Mouse (Mus musculus) limb, embryonic 14.5 days (tissue): ENCODE measurements around the gene Atox1. TPM values are rescaled to one million over a fixed set of nuclear protein-coding genes. Genes with fewer than 3 reads are reported as not detected.
A peak's percentile ranks its signal among the peaks of the same experiment; 100 is the strongest.

ENCODE experiments used
- ATAC-seq: fragments of 200-750 bp; cut with Nextera tagmentation; 2 replicates; pipeline ENCODE4 v1.8.0; 2017; ENCODE audit warnings: low read depth, moderate number of reproducible peaks, moderate TSS enrichment; ENCODE audit not compliant: low FRiP score
- DNase-seq: peaks from one replicate; pipeline ENCODE4 v3.0.0-alpha.2; 2015; ENCODE audit warnings: low spot score
- H3K27ac ChIP-seq: fragments of 300-500 bp; sonication (generic); replicated peaks from 2 replicates; pipeline ENCODE4 v1.5.1; 2014; ENCODE audit warnings: low read depth, mild to moderate bottlenecking, low read length, moderate library complexity, mixed read lengths
- H3K27me3 ChIP-seq: fragments of 300-500 bp; sonication (generic); 2 replicates; pipeline ENCODE4 v1.6.1; 2014; ENCODE audit warnings: low read length, mixed read lengths; ENCODE audit not compliant: control insufficient read depth, insufficient read depth
- H3K36me3 ChIP-seq: fragments of 300-500 bp; sonication (generic); 2 replicates; pipeline ENCODE4 v1.6.1; 2014; ENCODE audit warnings: mild to moderate bottlenecking, low read length, moderate library complexity, mixed read lengths; ENCODE audit not compliant: control insufficient read depth, insufficient read depth
- H3K4me1 ChIP-seq: fragments of 300-500 bp; sonication (generic); 2 replicates; pipeline ENCODE4 v1.6.1; 2014; ENCODE audit warnings: antibody characterized with exemption, low read length, mixed read lengths; ENCODE audit not compliant: control insufficient read depth, insufficient read depth
- H3K4me2 ChIP-seq: fragments of 300-500 bp; sonication (generic); replicated peaks from 2 replicates; pipeline ENCODE4 v1.6.1; 2014; ENCODE audit warnings: low read depth, mild to moderate bottlenecking, low read length, moderate library complexity; ENCODE audit not compliant: severe bottlenecking
- H3K4me3 ChIP-seq: fragments of 300-500 bp; sonication (generic); replicated peaks from 2 replicates; pipeline ENCODE4 v1.5.1; 2014; ENCODE audit warnings: low read length
- H3K9ac ChIP-seq: fragments of 300-500 bp; sonication (generic); 2 replicates; pipeline ENCODE4 v1.6.1; 2014; ENCODE audit warnings: mild to moderate bottlenecking, low read depth, low read length, moderate library complexity; ENCODE audit not compliant: severe bottlenecking
- H3K9me3 ChIP-seq: fragments of 300-500 bp; sonication (generic); 2 replicates; pipeline ENCODE4 v1.6.1; 2016; ENCODE audit warnings: low read length; ENCODE audit not compliant: control insufficient read depth
- POLR2A ChIP-seq: fragments of 200-500 bp; IDR thresholded peaks from 2 replicates; pipeline ENCODE4 v1.8.0; 2012; ENCODE audit warnings: inconsistent platforms, mild to moderate bottlenecking, moderate library complexity, borderline replicate concordance; ENCODE audit not compliant: insufficient read depth, insufficient read length; ENCODE audit errors: extremely low read depth
- WGBS: fragments of 180-500 bp; shearing (Covaris S2); extraction: QIAGEN DNeasy Blood & Tissue Kit; methylation state at CpG from one replicate; pipeline ENCODE4 v1.1.7; 2014; 5-methylcytosine and 5-hydroxymethylcytosine counted together
- polyA plus RNA-seq, 2 experiments: library from polyadenylated mRNA; depleted of rRNA in 1 of 2; stranded (reverse) in 1 of 2; unstranded in 1 of 2; fragments of >200 nt; fragmentation: Nextera tagmentation in 1 of 2; extraction: Ambion mirVana in 1 of 2; gene quantifications; 2 replicates each; pipeline versions ENCODE4 v1.2.1 to v1.2.3; 2012 to 2014

The Atox1 gene
- polyA plus RNA-seq (2012; rRNA removed) (236 and 256 TPM in 2 replicates), polyA plus RNA-seq (2014; fragmentation: Nextera tagmentation; extraction: Ambion mirVana) (428 and 474 TPM in 2 replicates)

DNA sequence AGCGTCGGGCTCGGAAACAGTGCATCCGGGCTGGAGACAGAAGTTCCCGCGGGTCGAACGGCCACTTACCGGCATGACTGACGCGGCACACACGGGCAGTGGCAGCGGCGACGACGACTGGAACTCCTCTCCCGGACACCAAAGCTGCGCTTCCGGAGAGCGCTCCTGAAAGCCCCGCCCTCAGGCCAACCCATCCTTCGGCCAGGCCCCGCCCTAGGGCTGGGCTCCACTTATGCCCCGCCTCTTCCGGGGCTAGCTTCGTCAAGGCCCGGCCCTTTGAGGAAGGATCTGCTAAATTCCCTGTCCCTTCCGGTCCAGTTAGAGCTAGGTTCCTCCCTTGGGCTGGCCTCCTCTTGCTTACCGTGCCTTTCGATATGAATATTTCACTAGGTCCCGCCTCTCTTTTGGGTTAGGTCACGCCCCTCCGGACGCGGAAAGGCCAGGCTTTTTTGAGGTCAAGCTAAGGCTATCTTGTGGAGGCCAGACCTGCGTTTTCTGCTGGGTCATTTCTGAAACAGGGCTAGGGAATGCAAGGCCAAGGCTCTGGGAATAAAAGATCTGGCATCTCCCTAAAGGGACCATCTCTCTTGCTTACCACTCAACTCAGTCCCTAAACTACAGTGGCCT is at the start of gene Atox1:
Gene Atox1, minus strand, starts transcription at position 221 of the 627 bp plus-strand sequence.
- under 1% methylated on average over 33 of the region's 36 CpGs for WGBS
- H3K36me3 ChIP-seq: no peaks in the 10 kb centered on the region
- peak within 1 kb of the TSS; percentile 65 for H3K9ac ChIP-seq
- 0 out of 2 replicates have a peak, but pooled peaks have one; percentile 40 for TF ChIP-seq POLR2A
- peak within 1 kb of the TSS; percentile 34 for H3K27ac ChIP-seq
- peaks cover 15% of the 10 kb centered on the region for H3K4me1 ChIP-seq
- DNase-seq: peak; percentile 95
- H3K27me3 ChIP-seq: no peaks in the 10 kb centered on the region
- H3K9me3 ChIP-seq: no peaks in the 10 kb centered on the region
- peak within 1 kb of the TSS; percentile 94 for H3K4me2 ChIP-seq
- peak within 1 kb of the TSS; percentile 82 for H3K4me3 ChIP-seq
- peak; percentile 97 for ATAC-seq

DNA sequence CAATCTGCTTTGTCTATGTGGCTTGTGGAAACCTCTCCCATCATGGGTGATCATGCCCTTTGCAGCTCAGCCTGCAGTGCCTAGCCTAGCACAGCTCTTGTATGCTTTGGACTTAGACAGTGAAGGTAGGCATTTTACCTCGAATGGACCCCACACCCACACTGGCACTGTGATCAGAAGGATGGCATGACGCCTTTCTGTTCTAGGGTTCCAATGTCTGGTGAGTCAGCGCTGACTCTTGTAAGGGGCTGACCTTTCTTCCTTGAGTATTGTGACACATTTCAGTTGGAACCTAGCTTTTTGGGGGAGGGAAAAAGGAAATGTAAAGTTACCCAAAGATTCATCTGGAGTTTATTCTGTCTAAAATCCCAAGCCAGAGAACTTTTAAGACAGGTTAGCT is 44.4 kb upstream of the Atox1 start:
- no peak overlapping the region for H3K9ac ChIP-seq
- peaks cover 25% of the 10 kb centered on the region for H3K36me3 ChIP-seq
- TF ChIP-seq POLR2A: no peak
- H3K27ac ChIP-seq: no peak overlapping the region
- ATAC-seq: no peak
- 83% methylated on average over 3 of the region's 3 CpGs for WGBS
- H3K4me3 ChIP-seq: no peak overlapping the region
- no peak for DNase-seq
- no peaks in the 10 kb centered on the region for H3K27me3 ChIP-seq
- H3K9me3 ChIP-seq: no peaks in the 10 kb centered on the region
- no peaks in the 10 kb centered on the region for H3K4me1 ChIP-seq
- H3K4me2 ChIP-seq: no peak overlapping the region

DNA sequence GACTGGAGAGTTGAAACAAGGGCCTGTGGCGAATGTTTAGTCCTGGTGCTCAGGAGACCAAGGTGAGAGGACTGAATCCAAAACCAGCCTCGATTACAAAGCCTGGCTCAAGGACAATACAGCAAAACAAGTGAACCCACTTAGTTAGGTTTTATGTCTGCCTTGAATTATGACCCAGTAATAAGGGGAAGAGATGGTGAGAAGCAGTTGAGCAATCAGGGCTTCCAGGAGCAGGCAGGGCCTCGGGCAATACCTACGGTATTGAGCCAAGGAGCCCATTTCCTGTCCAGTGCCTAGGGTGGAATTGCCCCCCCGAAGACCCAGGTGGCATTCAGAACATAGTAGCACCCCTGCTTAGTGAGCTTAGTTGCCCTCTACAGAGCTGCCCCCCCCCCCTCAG is 41.8 kb upstream of the Atox1 start:
- 54% methylated on average over 5 of the region's 5 CpGs for WGBS

DNA sequence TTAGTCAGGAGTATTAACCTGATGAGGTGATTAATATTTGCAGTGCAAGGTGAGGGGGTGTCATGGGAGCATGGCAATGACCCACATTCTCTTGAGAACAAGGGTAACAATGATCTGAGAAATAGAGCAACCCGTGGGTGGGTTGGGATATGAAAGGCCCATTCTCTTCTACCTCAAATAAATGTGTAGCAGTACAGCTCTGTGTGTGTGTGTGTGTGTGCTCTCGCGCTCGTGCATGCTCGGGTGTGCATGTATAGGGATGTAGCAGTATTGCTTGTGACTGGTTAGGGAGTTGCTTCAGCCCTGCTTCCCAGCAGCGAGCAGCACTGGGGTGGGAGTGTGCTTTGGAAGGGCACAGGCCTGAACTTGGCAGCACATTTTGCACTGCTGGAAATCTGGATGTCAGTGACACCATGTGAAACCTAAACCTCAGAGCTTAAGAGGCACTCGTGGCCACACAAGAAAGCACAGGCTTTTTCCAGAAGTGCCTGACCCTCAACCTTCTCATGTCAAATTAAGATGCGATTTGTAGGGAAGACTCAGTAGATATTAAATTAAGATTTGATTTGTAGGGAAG is 41.0 kb upstream of the Atox1 start:
- Histone ChIP-seq H3K9me3 (no peaks in the 10 kb centered on the region), H3K36me3 (peaks cover 53% of the 10 kb centered on the region), H3K4me2 (no peak overlapping the region), H3K4me1 (no peaks in the 10 kb centered on the region), H3K27me3 (no peaks in the 10 kb centered on the region), H3K27ac (no peak overlapping the region), H3K4me3 (no peak overlapping the region), H3K9ac (no peak overlapping the region)
- ATAC-seq (no peak), DNase-seq (no peak)
- no peak for TF ChIP-seq POLR2A
- 77% methylated on average over 8 of the region's 8 CpGs for WGBS

More for the DNA sequence above, 41.8 kb upstream of the Atox1 start:
- Histone ChIP-seq H3K4me3 (no peak overlapping the region), H3K27me3 (no peaks in the 10 kb centered on the region), H3K9me3 (no peaks in the 10 kb centered on the region), H3K9ac (no peak overlapping the region), H3K4me1 (no peaks in the 10 kb centered on the region), H3K4me2 (no peak overlapping the region), H3K27ac (no peak overlapping the region), H3K36me3 (peaks cover 45% of the 10 kb centered on the region)
- no peak for TF ChIP-seq POLR2A
- DNase-seq (no peak), ATAC-seq (no peak)

DNA sequence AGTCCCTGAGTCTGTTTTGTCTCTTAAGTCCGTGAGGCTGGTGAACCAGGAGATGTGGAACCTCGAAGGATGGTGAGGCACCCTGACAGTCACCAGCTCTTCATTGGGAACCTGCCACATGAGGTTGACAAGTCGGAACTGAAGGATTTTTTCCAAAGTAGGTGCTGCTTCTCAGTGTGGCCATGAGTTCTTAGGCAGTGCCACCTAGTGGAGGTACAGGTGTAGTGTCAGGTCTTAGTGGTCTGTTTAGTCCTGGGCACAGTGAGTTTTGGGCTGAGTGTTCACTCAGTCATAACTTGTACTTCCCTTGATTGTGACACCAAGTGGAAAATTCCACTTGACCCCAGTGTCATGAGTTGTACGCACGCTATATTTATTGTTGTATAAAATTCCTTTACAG is 36.8 kb upstream of the Atox1 start:
- H3K9ac ChIP-seq: no peak overlapping the region
- no peak overlapping the region for H3K27ac ChIP-seq
- 64% methylated on average over 5 of the region's 5 CpGs for WGBS
- H3K4me3 ChIP-seq: no peak overlapping the region
- no peak overlapping the region for H3K4me2 ChIP-seq
- DNase-seq (peak; percentile 71), ATAC-seq (no peak)
- no peaks in the 10 kb centered on the region for H3K9me3 ChIP-seq
- H3K4me1 ChIP-seq: no peaks in the 10 kb centered on the region
- peaks cover 94% of the 10 kb centered on the region for H3K36me3 ChIP-seq
- TF ChIP-seq POLR2A: no peak
- no peaks in the 10 kb centered on the region for H3K27me3 ChIP-seq
